Mouse (Mus musculus) olfactory bulb, adult 2 months (tissue): ENCODE measurements around the gene C77080.

Source experiments
- CTCF ChIP-seq: fragments of 200-500 bp; IDR thresholded peaks from 2 replicates; pipeline ENCODE4 v1.5.1; 2012; ENCODE audit warnings: low read depth, mild to moderate bottlenecking, low read length, moderate library complexity; ENCODE audit not compliant: insufficient read depth
- POLR2A ChIP-seq: fragments of 200-500 bp; IDR thresholded peaks from 2 replicates; pipeline ENCODE4 v1.6.1; 2012; ENCODE audit warnings: mild to moderate bottlenecking, low read depth, low read length, moderate library complexity; ENCODE audit not compliant: insufficient read depth

GRCm38 (mm10) chr4:129248243-129248767 lies 12.9 kb downstream of the C77080 start:
- TF ChIP-seq POLR2A (no peak), CTCF (no peak)
